Mouse (Mus musculus) ZHBTc4 (cell line): ENCODE data around the gene Ap5m1.

Experiments used
- DNase-seq: peaks from one replicate; pipeline ENCODE4 v3.0.0-alpha.2; 2011; ENCODE audit warnings: low read depth, low spot score

Gene Ap5m1

DNA sequence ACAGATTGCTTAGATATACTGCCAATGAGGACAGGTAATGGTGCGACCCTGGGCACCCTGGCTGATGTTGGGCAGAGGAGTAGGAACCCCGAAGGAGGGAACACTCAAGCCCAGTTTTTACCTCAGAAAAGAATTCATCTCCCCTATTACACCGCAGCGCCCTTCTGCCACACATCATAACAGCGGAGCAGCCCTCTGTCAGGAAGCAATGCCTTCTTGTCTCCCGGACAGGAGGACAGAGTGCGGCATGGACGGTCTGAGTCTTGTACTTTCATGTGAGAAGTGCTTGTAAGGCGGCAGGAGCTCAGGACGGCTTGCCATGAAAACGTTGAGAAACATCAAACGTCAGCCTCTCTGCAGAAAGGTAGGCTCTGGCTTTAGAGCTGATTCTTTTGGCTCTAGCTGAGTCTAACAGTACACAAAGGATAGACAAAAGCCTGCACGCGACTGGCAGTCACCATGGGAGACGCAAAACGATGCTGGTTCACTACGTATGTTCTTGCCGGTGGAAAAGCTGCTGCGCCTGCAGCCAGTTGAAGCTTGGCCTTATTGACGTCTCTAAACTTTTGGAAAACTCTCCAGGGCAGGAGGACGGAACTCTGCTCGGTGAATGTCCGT lies 61.4 kb downstream of the Ap5m1 start:
- DNase-seq, result peak; percentile 42

GRCm38 (mm10) chr14:49128544-49129263 lies 62.8 kb downstream of the Ap5m1 start:
- peak; percentile 90 for DNase-seq

DNA sequence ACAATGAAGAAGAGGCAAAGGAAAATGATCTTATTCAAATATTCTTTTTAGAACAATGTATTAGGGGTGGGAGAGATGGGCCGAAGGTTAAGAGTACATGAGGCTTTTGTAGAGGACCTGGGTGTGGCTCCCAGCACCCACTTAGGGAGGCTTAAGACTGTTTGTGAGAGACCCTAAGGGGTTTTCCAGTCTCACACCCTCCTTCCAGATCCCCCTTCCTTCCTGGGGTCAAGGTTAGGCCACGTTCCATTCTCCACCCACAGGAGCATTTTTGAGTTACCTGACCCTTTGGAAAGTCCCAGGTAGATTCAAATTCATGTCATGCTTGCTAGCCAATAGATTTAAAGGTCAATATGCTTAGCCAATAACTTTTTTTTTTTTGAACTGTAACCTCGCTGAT lies 66.5 kb downstream of the Ap5m1 start:
- DNase-seq, result no peak

DNA sequence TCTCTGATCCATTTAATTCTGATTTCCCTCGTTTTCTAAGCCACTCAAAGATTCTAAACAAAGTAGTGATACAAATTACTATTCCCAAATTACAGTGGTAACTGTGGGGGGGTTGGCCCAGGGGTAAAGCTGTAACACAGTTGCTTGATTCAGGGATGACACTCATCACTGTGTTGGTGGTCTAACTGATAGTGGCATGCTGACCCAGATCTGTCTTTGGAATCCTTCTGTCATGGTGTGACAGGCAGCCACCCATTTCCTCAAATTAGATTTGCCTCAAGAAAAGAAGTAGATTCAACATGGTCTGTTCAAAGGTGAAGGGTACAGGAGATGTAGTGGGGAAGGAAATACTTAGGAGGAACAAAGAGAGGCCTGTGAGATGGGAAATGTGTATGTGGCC lies 72.3 kb downstream of the Ap5m1 start:
- DNase-seq, result no peak

GRCm38 (mm10) chr14:49140756-49141155 lies 74.9 kb downstream of the Ap5m1 start:
- no peak for DNase-seq
